Mouse (Mus musculus): Measurements from ENCODE around the gene Cep250. TPM values are rescaled to one million over a fixed set of nuclear protein-coding genes. Genes with fewer than 3 reads are reported as not detected.

Gene Cep250
- polyA plus RNA-seq (2014; fragmentation: Illumina TruSeq; extraction: RNeasy Lipid Tissue Mini Kit (QIAGEN cat#74804); ENCODE audit: low read depth, low replicate concordance), result 1.1 TPM

DNA sequence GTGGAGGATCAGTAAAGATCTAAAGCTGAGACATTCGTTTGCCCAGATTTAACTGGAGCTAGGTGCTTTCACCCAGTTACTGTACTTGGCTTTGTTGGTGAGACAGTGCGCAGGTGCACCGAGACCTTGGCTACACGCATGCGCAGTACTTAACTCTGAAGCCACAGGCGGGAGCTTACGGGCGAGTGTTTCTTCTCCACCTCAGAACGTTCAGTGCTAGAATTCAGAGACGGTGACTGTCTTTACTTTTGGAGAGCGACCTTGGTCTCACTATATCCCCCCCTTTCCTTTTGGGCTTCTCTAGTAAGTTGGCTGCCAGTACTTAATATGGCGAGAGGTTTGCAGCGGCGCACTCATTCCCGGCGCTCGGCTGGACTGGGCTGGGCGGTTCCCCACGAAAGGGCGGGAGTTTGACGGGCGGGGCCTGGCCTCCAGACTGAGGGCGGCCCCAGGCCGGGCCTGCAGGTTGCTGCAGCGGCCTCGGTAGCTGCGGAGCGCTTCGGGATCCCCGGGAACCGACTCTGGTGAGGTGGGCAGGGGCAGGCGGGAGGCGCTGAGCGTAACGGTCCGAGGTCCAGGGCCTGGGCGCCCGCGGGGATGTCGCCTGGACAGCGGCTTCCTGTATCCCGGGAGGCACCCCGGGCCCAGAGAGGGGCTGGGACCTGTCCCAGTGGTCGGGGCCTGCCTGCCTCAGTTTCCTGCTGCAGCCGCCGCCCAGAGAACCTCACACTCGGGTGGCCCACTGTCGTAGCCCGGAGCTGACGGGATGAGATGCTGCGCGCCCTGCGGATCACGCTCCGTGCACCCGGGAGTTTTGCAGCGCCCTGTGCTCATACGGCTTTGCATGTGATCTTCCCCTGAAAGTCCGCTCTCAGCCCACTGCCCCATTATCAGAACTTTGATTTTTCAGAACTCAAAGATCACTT lies at the start of gene Cep250:
Cep250 (plus strand) TSS at position 325 of the 926 bp plus-strand sequence.

DNA sequence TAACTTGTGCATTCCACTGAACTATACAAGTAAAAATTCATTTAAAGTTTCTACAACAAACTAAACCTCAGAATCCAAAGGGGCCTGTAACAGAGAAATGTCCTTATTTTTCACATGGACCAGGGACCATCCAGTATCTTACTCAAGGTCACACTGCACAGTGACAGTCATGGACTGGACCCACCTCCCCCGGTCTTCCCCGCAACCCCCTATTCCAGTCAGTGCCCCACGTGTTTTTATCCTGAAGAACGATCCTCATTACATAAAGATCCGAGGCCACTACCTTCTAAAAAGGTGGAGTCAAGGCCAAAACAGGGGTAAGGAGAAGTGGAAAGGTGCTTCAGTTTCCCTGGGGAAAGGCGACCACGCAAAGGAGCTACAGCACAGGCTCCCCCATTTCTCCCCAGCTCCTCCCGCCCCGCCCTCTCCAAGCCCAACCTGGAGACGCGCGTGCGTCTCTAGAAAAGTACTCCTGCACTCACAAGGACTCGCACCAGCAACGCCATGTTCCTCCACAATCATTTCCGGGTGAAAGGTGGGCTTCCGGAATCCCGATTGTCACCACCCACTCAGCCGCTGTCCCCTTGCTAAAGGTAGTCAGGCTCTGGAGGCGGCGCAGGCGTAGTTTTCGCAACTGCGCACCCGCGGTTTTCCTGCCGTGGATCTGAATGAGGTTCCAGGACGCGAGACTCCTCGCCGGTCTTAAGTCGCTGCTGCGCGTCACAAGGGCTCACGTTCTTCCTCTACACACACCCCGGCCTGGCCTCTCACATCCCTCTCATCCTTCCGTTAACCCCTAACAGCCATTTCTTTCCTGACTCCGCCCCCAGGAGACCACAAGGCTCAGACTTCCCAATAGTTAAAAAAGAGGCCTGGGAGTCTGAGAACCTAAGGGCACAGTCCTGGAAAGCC lies 26.5 kb upstream of the Cep250 start, which contains the start of gene Uqcc1:
Uqcc1 (minus strand) TSS at position 780 of the 912 bp plus-strand sequence.

DNA sequence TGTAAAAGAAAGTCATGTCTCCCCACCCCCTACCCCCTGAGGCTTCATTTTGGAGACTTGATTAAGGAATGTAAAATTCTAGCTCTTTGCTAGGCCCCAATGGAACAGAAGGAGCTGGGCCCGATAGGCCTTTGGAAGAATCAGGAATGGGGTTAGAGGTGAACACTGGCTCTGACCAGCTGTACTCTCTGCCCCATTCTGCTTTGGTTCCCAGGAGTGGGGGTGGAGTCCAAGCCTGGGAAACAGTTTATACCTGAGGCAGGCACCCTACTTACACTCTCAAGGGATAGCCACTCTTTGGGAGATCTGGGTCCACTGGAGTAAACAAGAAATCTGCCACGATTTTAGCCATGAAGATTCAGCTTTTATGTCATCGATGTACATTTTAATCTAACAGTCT lies 15.6 kb upstream of the Cep250 start, which contains the start of gene Gm15557:
Gm15557 (plus strand) TSS at position 48 of the 400 bp plus-strand sequence.

DNA sequence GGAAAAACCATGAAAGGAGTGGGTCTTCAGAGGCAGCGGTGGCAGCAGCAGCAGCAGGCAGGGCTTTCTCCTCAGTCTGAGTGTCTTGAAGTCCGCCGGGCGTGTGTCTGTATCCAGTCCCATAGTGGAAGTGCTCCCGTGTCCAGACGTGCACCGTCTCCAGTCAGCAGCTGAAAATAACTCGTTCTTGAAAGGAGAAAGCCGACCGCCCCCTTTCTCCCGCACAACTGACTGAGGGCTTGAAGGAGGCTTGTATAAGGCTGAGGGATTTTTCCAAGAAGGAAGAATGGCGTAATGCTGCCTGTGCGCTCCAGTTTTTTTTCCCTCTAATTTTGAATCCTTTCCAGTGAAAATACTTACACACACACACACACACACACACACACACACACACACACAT lies 11.1 kb upstream of the Cep250 start, which contains the start of gene Gdf5:
Gdf5 (minus strand) TSS at position 244 of the 400 bp plus-strand sequence.

DNA sequence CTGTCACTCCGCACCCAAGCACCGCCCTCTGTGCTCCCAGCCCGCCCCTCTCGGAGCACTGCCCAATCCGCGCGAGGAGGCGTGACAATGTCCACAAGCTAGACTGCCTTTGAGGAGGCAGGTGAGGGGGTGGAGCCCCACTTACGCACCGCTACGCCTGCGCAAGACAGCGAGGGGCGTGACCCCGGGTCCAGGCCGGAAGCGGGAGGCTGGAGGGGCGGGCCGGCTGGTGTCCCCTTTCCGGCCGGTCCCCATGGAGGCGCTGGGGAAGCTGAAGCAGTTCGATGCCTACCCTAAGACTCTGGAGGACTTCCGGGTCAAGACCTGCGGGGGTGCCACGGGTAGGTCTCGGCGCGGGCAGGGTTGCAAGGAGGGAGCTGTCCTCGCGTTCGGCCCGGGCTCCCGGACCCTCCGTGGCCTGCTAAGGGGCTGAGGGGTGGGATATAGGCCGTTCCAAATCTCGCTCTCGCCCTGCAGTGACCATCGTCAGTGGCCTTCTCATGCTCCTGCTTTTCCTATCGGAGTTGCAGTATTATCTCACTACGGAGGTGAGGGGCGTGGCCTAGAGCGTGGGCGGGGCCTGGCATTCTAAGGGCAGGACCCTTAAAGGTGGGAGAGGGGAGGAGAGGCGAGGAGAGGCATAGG lies 51.8 kb downstream of the Cep250 start, which contains the start of the genes 6430550D23Rik and Ergic3:
6430550D23Rik (minus strand) TSS at position 90 of the 645 bp plus-strand sequence.
Ergic3 (plus strand) TSS at position 158 of the 645 bp plus-strand sequence.

Other genes with a start within 250 kb of the Cep250 start
- gene Edem2, start 227.0 kb upstream of the Cep250 start, polyA plus RNA-seq (2014; fragmentation: Illumina TruSeq; extraction: RNeasy Lipid Tissue Mini Kit (QIAGEN cat#74804); ENCODE audit: low read depth, low replicate concordance), result 13.9 TPM
- not detected for gene Gm17581, start 220.6 kb upstream of the Cep250 start, polyA plus RNA-seq (2014; fragmentation: Illumina TruSeq; extraction: RNeasy Lipid Tissue Mini Kit (QIAGEN cat#74804); ENCODE audit: low read depth, low replicate concordance)
- gene Procr, start 205.3 kb upstream of the Cep250 start, polyA plus RNA-seq (2014; fragmentation: Illumina TruSeq; extraction: RNeasy Lipid Tissue Mini Kit (QIAGEN cat#74804); ENCODE audit: low read depth, low replicate concordance), result 26.1 TPM
- 0.17 TPM for gene Mmp24, start 181.1 kb upstream of the Cep250 start, polyA plus RNA-seq (2014; fragmentation: Illumina TruSeq; extraction: RNeasy Lipid Tissue Mini Kit (QIAGEN cat#74804); ENCODE audit: low read depth, low replicate concordance)
- gene BC029722, start 137.0 kb upstream of the Cep250 start, polyA plus RNA-seq (2014; fragmentation: Illumina TruSeq; extraction: RNeasy Lipid Tissue Mini Kit (QIAGEN cat#74804); ENCODE audit: low read depth, low replicate concordance), result 203 TPM
- 17.1 TPM for gene Eif6, start 129.5 kb upstream of the Cep250 start, polyA plus RNA-seq (2014; fragmentation: Illumina TruSeq; extraction: RNeasy Lipid Tissue Mini Kit (QIAGEN cat#74804); ENCODE audit: low read depth, low replicate concordance)
- 0.17 TPM for gene Fam83c, start 121.6 kb upstream of the Cep250 start, polyA plus RNA-seq (2014; fragmentation: Illumina TruSeq; extraction: RNeasy Lipid Tissue Mini Kit (QIAGEN cat#74804); ENCODE audit: low read depth, low replicate concordance)
- 74.9 TPM for gene Uqcc1, start 26.1 kb upstream of the Cep250 start, polyA plus RNA-seq (2014; fragmentation: Illumina TruSeq; extraction: RNeasy Lipid Tissue Mini Kit (QIAGEN cat#74804); ENCODE audit: low read depth, low replicate concordance)
- not detected for gene Gm15557, start 15.7 kb upstream of the Cep250 start, polyA plus RNA-seq (2014; fragmentation: Illumina TruSeq; extraction: RNeasy Lipid Tissue Mini Kit (QIAGEN cat#74804); ENCODE audit: low read depth, low replicate concordance)
- gene Gdf5, start 11.1 kb upstream of the Cep250 start, polyA plus RNA-seq (2014; fragmentation: Illumina TruSeq; extraction: RNeasy Lipid Tissue Mini Kit (QIAGEN cat#74804); ENCODE audit: low read depth, low replicate concordance), result not detected
- gene 6430550D23Rik, start 51.5 kb downstream of the Cep250 start, polyA plus RNA-seq (2014; fragmentation: Illumina TruSeq; extraction: RNeasy Lipid Tissue Mini Kit (QIAGEN cat#74804); ENCODE audit: low read depth, low replicate concordance), result 0.64 TPM
- gene Ergic3, start 51.6 kb downstream of the Cep250 start, polyA plus RNA-seq (2014; fragmentation: Illumina TruSeq; extraction: RNeasy Lipid Tissue Mini Kit (QIAGEN cat#74804); ENCODE audit: low read depth, low replicate concordance), result 23.6 TPM
- gene Fer1l4, start 96.5 kb downstream of the Cep250 start, polyA plus RNA-seq (2014; fragmentation: Illumina TruSeq; extraction: RNeasy Lipid Tissue Mini Kit (QIAGEN cat#74804); ENCODE audit: low read depth, low replicate concordance), result not detected
- 0.12 TPM for gene Spag4, start 108.7 kb downstream of the Cep250 start, polyA plus RNA-seq (2014; fragmentation: Illumina TruSeq; extraction: RNeasy Lipid Tissue Mini Kit (QIAGEN cat#74804); ENCODE audit: low read depth, low replicate concordance)
- gene Cpne1, start 155.5 kb downstream of the Cep250 start, polyA plus RNA-seq (2014; fragmentation: Illumina TruSeq; extraction: RNeasy Lipid Tissue Mini Kit (QIAGEN cat#74804); ENCODE audit: low read depth, low replicate concordance), result 68.5 TPM
- gene Rbm12, start 155.5 kb downstream of the Cep250 start, polyA plus RNA-seq (2014; fragmentation: Illumina TruSeq; extraction: RNeasy Lipid Tissue Mini Kit (QIAGEN cat#74804); ENCODE audit: low read depth, low replicate concordance), result 20.1 TPM
- gene Gm28036, start 170.6 kb downstream of the Cep250 start, polyA plus RNA-seq (2014; fragmentation: Illumina TruSeq; extraction: RNeasy Lipid Tissue Mini Kit (QIAGEN cat#74804); ENCODE audit: low read depth, low replicate concordance), result 14.5 TPM
- gene Romo1, start 187.6 kb downstream of the Cep250 start, polyA plus RNA-seq (2014; fragmentation: Illumina TruSeq; extraction: RNeasy Lipid Tissue Mini Kit (QIAGEN cat#74804); ENCODE audit: low read depth, low replicate concordance), result 9.9 TPM
- 130 TPM for gene Nfs1, start 187.7 kb downstream of the Cep250 start, polyA plus RNA-seq (2014; fragmentation: Illumina TruSeq; extraction: RNeasy Lipid Tissue Mini Kit (QIAGEN cat#74804); ENCODE audit: low read depth, low replicate concordance)
- 715 TPM for gene Rbm39, start 223.8 kb downstream of the Cep250 start, polyA plus RNA-seq (2014; fragmentation: Illumina TruSeq; extraction: RNeasy Lipid Tissue Mini Kit (QIAGEN cat#74804); ENCODE audit: low read depth, low replicate concordance)
- gene Phf20, start 240.0 kb downstream of the Cep250 start, polyA plus RNA-seq (2014; fragmentation: Illumina TruSeq; extraction: RNeasy Lipid Tissue Mini Kit (QIAGEN cat#74804); ENCODE audit: low read depth, low replicate concordance), result 50.4 TPM

All from adrenal gland, adult 10 weeks (tissue).